Mouse (Mus musculus) heart, embryonic 13.5 days (tissue): ENCODE results near the gene Rfpl4. TPM values are rescaled to one million over a fixed set of nuclear protein-coding genes. Genes with fewer than 3 reads are reported as not detected.

Experiments used
- ATAC-seq: fragments of 200-750 bp; cut with Nextera tagmentation; 2 replicates; pipeline ENCODE4 v1.8.0; 2017; ENCODE audit warnings: moderate TSS enrichment; ENCODE audit not compliant: insufficient number of reproducible peaks, low FRiP score, low TSS enrichment; ENCODE audit errors: extremely low read depth
- H3K27ac ChIP-seq: fragments of 300-500 bp; sonication (generic); replicated peaks from 2 replicates; pipeline ENCODE4 v1.5.1; 2015; ENCODE audit warnings: moderate library complexity, mild to moderate bottlenecking, inconsistent platforms
- H3K27me3 ChIP-seq: fragments of 300-500 bp; sonication (generic); replicated peaks from 2 replicates; pipeline ENCODE4 v1.6.1; 2015; ENCODE audit warnings: mild to moderate bottlenecking, inconsistent platforms
- H3K36me3 ChIP-seq: fragments of 300-500 bp; sonication (generic); 2 replicates; pipeline ENCODE4 v1.6.1; 2015; ENCODE audit warnings: mild to moderate bottlenecking, inconsistent platforms
- H3K4me1 ChIP-seq: fragments of 300-500 bp; sonication (generic); 2 replicates; pipeline ENCODE4 v1.6.1; 2015; ENCODE audit warnings: inconsistent platforms
- H3K4me2 ChIP-seq: fragments of 300-500 bp; sonication (generic); 2 replicates; pipeline ENCODE4 v1.6.1; 2015; ENCODE audit warnings: inconsistent platforms, mild to moderate bottlenecking, moderate library complexity
- H3K4me3 ChIP-seq: fragments of 300-500 bp; sonication (generic); 2 replicates; pipeline ENCODE4 v1.5.1; 2015; ENCODE audit warnings: moderate library complexity, mild to moderate bottlenecking, inconsistent platforms
- H3K9ac ChIP-seq: fragments of 300-500 bp; sonication (generic); 2 replicates; pipeline ENCODE4 v1.6.1; 2015; ENCODE audit warnings: inconsistent platforms, mild to moderate bottlenecking, moderate library complexity
- H3K9me3 ChIP-seq: fragments of 300-500 bp; sonication (generic); 2 replicates; pipeline ENCODE4 v1.6.1; 2016; ENCODE audit warnings: inconsistent platforms
- WGBS: fragments of 180-500 bp; shearing (Covaris S2); methylation state at CpG from one replicate; pipeline ENCODE4 v1.1.7; 2015; ENCODE audit warnings: mixed read lengths; 5-methylcytosine and 5-hydroxymethylcytosine counted together
- polyA plus RNA-seq: library from polyadenylated mRNA; unstranded; fragments of >200 nt; fragmentation: Nextera tagmentation; extraction: Ambion mirVana; gene quantifications from 2 replicates; pipeline ENCODE4 v1.2.1, GENCODE M21; 2015

The Rfpl4 gene
- polyA plus RNA-seq, 1 experiment from 2014 or later: 0.11 TPM

- no peak for ATAC-seq
- H3K27ac ChIP-seq: no peak overlapping the region
- no peak overlapping the region for H3K9ac ChIP-seq
- no peak overlapping the region for H3K4me2 ChIP-seq
- peaks cover 98% of the 10 kb centered on the region for H3K36me3 ChIP-seq
- no peaks in the 10 kb centered on the region for H3K27me3 ChIP-seq
- no peak overlapping the region for H3K4me3 ChIP-seq
- WGBS: 81% methylated on average over 21 of the region's 21 CpGs
- H3K4me1 ChIP-seq: 0 out of 2 replicates have a peak, but pooled peaks cover 1% of the 10 kb centered on the region
- no peaks in the 10 kb centered on the region for H3K9me3 ChIP-seq
These were observed 23.8 kb downstream of the Rfpl4 start for GRCm38 (mm10) chr7:5092831-5093510.

GRCm38 (mm10) chr7:5092381-5092780 is 24.4 kb downstream of the Rfpl4 start:
- H3K36me3 ChIP-seq: peaks cover 97% of the 10 kb centered on the region
- ATAC-seq: no peak
- 0 out of 2 replicates have a peak, but pooled peaks cover 4% of the 10 kb centered on the region for H3K4me1 ChIP-seq
- 73% methylated on average over 6 of the region's 6 CpGs for WGBS
- H3K4me3 ChIP-seq: no peak overlapping the region
- no peak overlapping the region for H3K9ac ChIP-seq
- H3K9me3 ChIP-seq: no peaks in the 10 kb centered on the region
- H3K4me2 ChIP-seq: no peak overlapping the region
- H3K27me3 ChIP-seq: no peaks in the 10 kb centered on the region
- no peak overlapping the region for H3K27ac ChIP-seq

GRCm38 (mm10) chr7:5091008-5091728 is 25.6 kb downstream of the Rfpl4 start:
- Histone ChIP-seq H3K4me2 (no peak overlapping the region), H3K4me1 (0 out of 2 replicates have a peak, but pooled peaks cover 7% of the 10 kb centered on the region), H3K9me3 (no peaks in the 10 kb centered on the region), H3K9ac (no peak overlapping the region), H3K27me3 (no peaks in the 10 kb centered on the region), H3K27ac (no peak overlapping the region), H3K36me3 (peaks cover 94% of the 10 kb centered on the region), H3K4me3 (no peak overlapping the region)
- no peak for ATAC-seq
- WGBS: 85% methylated on average over 15 of the region's 15 CpGs

GRCm38 (mm10) chr7:5089853-5090252 is 26.9 kb downstream of the Rfpl4 start:
- ATAC-seq: no peak

GRCm38 (mm10) chr7:5087886-5088285 is 28.9 kb downstream of the Rfpl4 start:
- peaks cover 35% of the 10 kb centered on the region for H3K4me1 ChIP-seq
- no peak for ATAC-seq
- no peak overlapping the region for H3K27ac ChIP-seq
- no peak overlapping the region for H3K4me2 ChIP-seq
- no peaks in the 10 kb centered on the region for H3K27me3 ChIP-seq
- no peaks in the 10 kb centered on the region for H3K9me3 ChIP-seq
- H3K9ac ChIP-seq: no peak overlapping the region
- peaks cover 93% of the 10 kb centered on the region for H3K36me3 ChIP-seq
- H3K4me3 ChIP-seq: no peak overlapping the region
- 88% methylated on average over 4 of the region's 4 CpGs for WGBS

More at GRCm38 (mm10) chr7:5089853-5090252, 26.9 kb downstream of the Rfpl4 start:
- Histone ChIP-seq H3K4me2 (no peak overlapping the region), H3K9me3 (no peaks in the 10 kb centered on the region), H3K9ac (no peak overlapping the region), H3K27me3 (no peaks in the 10 kb centered on the region), H3K27ac (no peak overlapping the region), H3K36me3 (peaks cover 94% of the 10 kb centered on the region), H3K4me1 (peaks cover 19% of the 10 kb centered on the region), H3K4me3 (no peak overlapping the region)
- 88% methylated on average over 15 of the region's 15 CpGs for WGBS

GRCm38 (mm10) chr7:5086921-5087440 is 29.8 kb downstream of the Rfpl4 start:
- H3K27ac ChIP-seq: no peak overlapping the region
- 89% methylated on average over 5 of the region's 5 CpGs for WGBS
- H3K9ac ChIP-seq: no peak overlapping the region
- H3K4me1 ChIP-seq: peaks cover 42% of the 10 kb centered on the region
- peaks cover 89% of the 10 kb centered on the region for H3K36me3 ChIP-seq
- H3K9me3 ChIP-seq: no peaks in the 10 kb centered on the region
- H3K27me3 ChIP-seq: no peaks in the 10 kb centered on the region
- H3K4me3 ChIP-seq: no peak overlapping the region
- no peak for ATAC-seq
- no peak overlapping the region for H3K4me2 ChIP-seq

GRCm38 (mm10) chr7:5085512-5085911 is 31.2 kb downstream of the Rfpl4 start:
- Histone ChIP-seq H3K4me1 (peaks cover 55% of the 10 kb centered on the region), H3K36me3 (peaks cover 78% of the 10 kb centered on the region), H3K27ac (no peak overlapping the region), H3K4me3 (no peak overlapping the region), H3K9me3 (no peaks in the 10 kb centered on the region), H3K27me3 (no peaks in the 10 kb centered on the region), H3K4me2 (no peak overlapping the region), H3K9ac (no peak overlapping the region)
- WGBS: 68% methylated on average over 1 of the region's 1 CpGs
- no peak for ATAC-seq

GRCm38 (mm10) chr7:5083325-5084105 is 33.2 kb downstream of the Rfpl4 start:
- no peak overlapping the region for H3K9ac ChIP-seq
- H3K36me3 ChIP-seq: peaks cover 66% of the 10 kb centered on the region
- no peaks in the 10 kb centered on the region for H3K27me3 ChIP-seq
- H3K27ac ChIP-seq: no peak overlapping the region; the same call in 1 of the 2 replicates
- ATAC-seq: no peak
- 87% methylated on average over 18 of the region's 18 CpGs for WGBS
- H3K9me3 ChIP-seq: no peaks in the 10 kb centered on the region
- H3K4me3 ChIP-seq: no peak overlapping the region
- H3K4me1 ChIP-seq: peaks cover 55% of the 10 kb centered on the region
- no peak overlapping the region; the same call in 1 of the 2 replicates for H3K4me2 ChIP-seq

GRCm38 (mm10) chr7:5081939-5082338 is 34.8 kb downstream of the Rfpl4 start:
- Histone ChIP-seq H3K27me3 (no peaks in the 10 kb centered on the region), H3K27ac (no peak overlapping the region), H3K36me3 (peaks cover 70% of the 10 kb centered on the region), H3K4me2 (peak overlapping the region; percentile 85), H3K9me3 (no peaks in the 10 kb centered on the region), H3K4me3 (peak overlapping the region; percentile 96), H3K9ac (peak overlapping the region; percentile 97), H3K4me1 (peaks cover 51% of the 10 kb centered on the region)
- WGBS: 96% methylated on average over 2 of the region's 2 CpGs
- ATAC-seq: no peak

GRCm38 (mm10) chr7:5081241-5081640 is 35.5 kb downstream of the Rfpl4 start:
- H3K27me3 ChIP-seq: no peaks in the 10 kb centered on the region
- peak overlapping the region; percentile 97 for H3K9ac ChIP-seq
- H3K36me3 ChIP-seq: peaks cover 70% of the 10 kb centered on the region
- no peaks in the 10 kb centered on the region for H3K9me3 ChIP-seq
- peak overlapping the region; percentile 96 for H3K27ac ChIP-seq
- WGBS: 38% methylated on average over 6 of the region's 6 CpGs
- H3K4me1 ChIP-seq: peaks cover 55% of the 10 kb centered on the region
- no peak for ATAC-seq
- H3K4me2 ChIP-seq: peak overlapping the region; percentile 85
- H3K4me3 ChIP-seq: peak overlapping the region; percentile 96

- Histone ChIP-seq H3K4me1 (peaks cover 52% of the 10 kb centered on the region), H3K4me2 (peak overlapping the region; percentile 85), H3K36me3 (peaks cover 69% of the 10 kb centered on the region), H3K9ac (peak overlapping the region; percentile 97), H3K27ac (peak overlapping the region; percentile 96), H3K27me3 (no peaks in the 10 kb centered on the region), H3K9me3 (no peaks in the 10 kb centered on the region), H3K4me3 (peak overlapping the region; percentile 96)
- WGBS: 10% methylated on average over 6 of the region's 6 CpGs
- ATAC-seq: no peak
These were observed 35.9 kb downstream of the Rfpl4 start for GRCm38 (mm10) chr7:5080815-5081214.
